13 mouse cellular contexts compared by ENCODE assay signal in the genomic region with DNA sequence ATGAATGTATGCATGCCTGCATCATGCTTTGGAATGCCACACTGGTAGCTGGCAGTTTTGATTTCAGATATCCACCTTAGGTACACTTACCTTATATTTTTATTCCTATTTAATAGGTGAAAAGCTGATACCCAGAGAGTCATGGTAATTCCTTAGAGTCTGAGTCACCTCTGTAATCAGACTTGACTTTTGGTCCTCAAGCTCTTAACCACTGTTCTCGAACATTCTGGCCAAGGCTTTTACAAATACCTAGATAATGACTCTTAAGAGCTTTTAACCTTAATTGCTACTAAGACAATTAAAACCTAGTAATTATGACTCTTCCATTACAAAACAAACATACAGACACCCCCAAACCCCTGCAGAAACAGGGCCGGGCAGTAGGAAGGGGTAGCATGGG. TPM values are rescaled to one million over a fixed set of nuclear protein-coding genes. Genes with fewer than 3 reads are reported as not detected.
DNase-seq lines count a peak whose midpoint lies in the region; ATAC-seq and TF ChIP-seq lines count a peak whose summit lies in the region.
"Had no signal": no experiment of that assay in that cellular context is flagged by ENCODE, and none has a peak within 500 bp of the region (broad histone marks: within the 10 kb centered on the region; RNA-seq: fewer than 3 reads in every experiment).

No protein-coding gene starts in this region.

- no peak overlapping the region for H3K4me2 ChIP-seq in heart, embryonic 13.5 days
- H3K4me2 ChIP-seq in lung, postnatal 0 days (replicated peaks; ENCODE audit: low read depth, low read length) = no peak overlapping the region
- no peak overlapping the region for H3K4me2 ChIP-seq in forebrain, embryonic 11.5 days (ENCODE audit: low read depth, low read length, severe bottlenecking)
- H3K4me2 ChIP-seq: hindbrain, embryonic 15.5 days had no signal

- peaks cover 33% of the 10 kb centered on the region for H3K36me3 ChIP-seq in heart, embryonic 13.5 days
- H3K36me3 ChIP-seq in lung, postnatal 0 days (ENCODE audit: insufficient read depth, low read length) = no peaks in the 10 kb centered on the region
- peaks cover 41% of the 10 kb centered on the region for H3K36me3 ChIP-seq in macrophage (ENCODE audit: inconsistent target)
- no peaks in the 10 kb centered on the region for H3K36me3 ChIP-seq in forebrain, embryonic 11.5 days (ENCODE audit: control insufficient read depth, insufficient read depth, low read length)

- intact Hi-C loops in heart, postnatal 25 days (cut with DNase I) = no loop called here

- 77% methylated on average over 2 of the region's 2 CpGs for WGBS in heart, embryonic 13.5 days
- 50% methylated on average over 2 of the region's 2 CpGs for WGBS in lung, postnatal 0 days
- 94% methylated on average over 2 of the region's 2 CpGs for WGBS in macrophage (ENCODE audit: missing documents)
- WGBS in forebrain, embryonic 11.5 days = 75% methylated on average over 2 of the region's 2 CpGs

- TF ChIP-seq CTCF in lung, postnatal 0 days (IDR thresholded peaks at IDR 0.05) = no peak

- TF ChIP-seq EP300 in lung, postnatal 0 days (IDR thresholded peaks at IDR 0.05) = peak; percentile 91

- H3K9me3 ChIP-seq in heart, embryonic 13.5 days = no peaks in the 10 kb centered on the region
- no peaks in the 10 kb centered on the region for H3K9me3 ChIP-seq in lung, postnatal 0 days (ENCODE audit: low read length)
- H3K9me3 ChIP-seq in forebrain, embryonic 11.5 days (ENCODE audit: control insufficient read depth, low read length) = no peaks in the 10 kb centered on the region
- H3K9me3 ChIP-seq: embryonic facial prominence, embryonic 10.5 days; hindbrain, embryonic 15.5 days had no signal

- no peak for ATAC-seq in heart, embryonic 13.5 days (ENCODE audit: extremely low read depth, insufficient number of reproducible peaks, low FRiP score, low TSS enrichment)
- peak; percentile 55 for ATAC-seq in lung, postnatal 0 days
- no peak for ATAC-seq in forebrain, embryonic 11.5 days (replicated peaks; ENCODE audit: low FRiP score)
- ATAC-seq: forebrain, embryonic 14.5 days had no signal

- H3K4me3 ChIP-seq in heart, embryonic 13.5 days = no peak overlapping the region
- no peak overlapping the region for H3K4me3 ChIP-seq in lung, postnatal 0 days (ENCODE audit: low read depth, low read length)
- no peak overlapping the region for H3K4me3 ChIP-seq in macrophage (ENCODE audit: inconsistent target)
- no peak overlapping the region for H3K4me3 ChIP-seq in forebrain, embryonic 11.5 days (ENCODE audit: low read depth, low read length)
- H3K4me3 ChIP-seq: embryonic facial prominence, embryonic 10.5 days; hindbrain, embryonic 15.5 days had no signal

- no peak for DNase-seq in heart, postnatal 25 days (ENCODE audit: low spot score)
- DNase-seq in lung, postnatal 0 days (ENCODE audit: low spot score) = peak; percentile 69
- no peak for DNase-seq in lung, postnatal 14 days
- no peak for DNase-seq in thymus, postnatal 14 days
- no peak for DNase-seq in forebrain, embryonic 11.5 days (ENCODE audit: low spot score)
- DNase-seq: adrenal gland, postnatal 14 days; cerebellum, adult 2 months; cerebellum, postnatal 10 days had no signal

- H3K79me2 ChIP-seq in macrophage (ENCODE audit: inconsistent target) = peaks cover 86% of the 10 kb centered on the region

- peaks cover 33% of the 10 kb centered on the region for H3K4me1 ChIP-seq in heart, embryonic 13.5 days
- peaks cover 12% of the 10 kb centered on the region; the same call in 1 of the 2 replicates for H3K4me1 ChIP-seq in lung, postnatal 0 days (ENCODE audit: insufficient read depth, low read depth, low read length)
- no peaks in the 10 kb centered on the region for H3K4me1 ChIP-seq in forebrain, embryonic 11.5 days (replicated peaks; ENCODE audit: control insufficient read depth, insufficient read depth, low read length)
- H3K4me1 ChIP-seq: hindbrain, embryonic 15.5 days had no signal

- H3K9ac ChIP-seq in heart, embryonic 13.5 days = no peak overlapping the region
- H3K9ac ChIP-seq in lung, postnatal 0 days (replicated peaks; ENCODE audit: low read depth) = no peak overlapping the region
- H3K9ac ChIP-seq in forebrain, embryonic 11.5 days (ENCODE audit: low read length) = no peak overlapping the region
- H3K9ac ChIP-seq: hindbrain, embryonic 15.5 days had no signal

- peak overlapping the region; percentile 39; the same call in 1 of the 2 replicates for H3K27ac ChIP-seq in heart, embryonic 13.5 days (replicated peaks)
- peak overlapping the region; percentile 68 for H3K27ac ChIP-seq in lung, postnatal 0 days (ENCODE audit: low read length)
- peak overlapping the region; percentile 89 for H3K27ac ChIP-seq in macrophage
- no peak overlapping the region for H3K27ac ChIP-seq in forebrain, embryonic 11.5 days (ENCODE audit: low read depth, low read length)
- H3K27ac ChIP-seq: embryonic facial prominence, embryonic 10.5 days; hindbrain, embryonic 15.5 days had no signal

- no peaks in the 10 kb centered on the region for H3K27me3 ChIP-seq in heart, embryonic 13.5 days (replicated peaks)
- H3K27me3 ChIP-seq in lung, postnatal 0 days (replicated peaks; ENCODE audit: insufficient read depth, low read length) = no peaks in the 10 kb centered on the region
- no peaks in the 10 kb centered on the region for H3K27me3 ChIP-seq in forebrain, embryonic 11.5 days (ENCODE audit: control insufficient read depth, insufficient read depth, low read length)
- H3K27me3 ChIP-seq: hindbrain, embryonic 15.5 days had no signal

RNA-seq across cellular contexts. Expression of a gene that starts 51.2 kb away (rescaled TPM):
- polyA plus RNA-seq in heart, embryonic 13.5 days (2015; fragmentation: Nextera tagmentation; extraction: Ambion mirVana) = 8.7 and 9.2 TPM in 2 replicates
- 10 to 100 TPM; 13.5 to 14.5 TPM for total RNA-seq in heart, postnatal 25 days (2021)
- 26.6 and 35.8 TPM in 2 replicates for polyA plus RNA-seq in lung, postnatal 0 days (2015; fragmentation: Nextera tagmentation; extraction: Ambion mirVana)
- 100 to 1,000 TPM; 118 to 357 (median 244) TPM for total RNA-seq in macrophage (2018; cell fraction: chromatin; rRNA removed)
- 100 to 1,000 TPM in 7 of 26 experiments, 10 to 100 TPM in 19; 71.9 to 117 (median 91.5) TPM for total RNA-seq in macrophage (2018; cell fraction: cytosol; rRNA removed)
- total RNA-seq in macrophage (2018; cell fraction: nucleus; rRNA removed) = 100 to 1,000 TPM; 142 to 294 (median 219) TPM
- 42.4 to 55.7 TPM (median 53.2 TPM) in 3 replicates for polyA plus RNA-seq in macrophage (2018)
- polyA plus RNA-seq in forebrain, embryonic 11.5 days (2014; fragmentation: Nextera tagmentation; extraction: Ambion mirVana) = 13.5 and 14.2 TPM in 2 replicates
